Mouse (Mus musculus) ES-E14 (cell line): ENCODE measurements at regions not wholly inside any gene's neighbourhood (a gene's known extent, or its start where the extent isn't known, plus 50 kb on each side); places are given as distances from the start of the nearest gene placed in this dataset.

Source experiments
- DNase-seq: peaks from one replicate; pipeline ENCODE4 v3.0.0-alpha.2; 2013; ENCODE audit warnings: low read depth, low spot score
- H3K27ac ChIP-seq: 2 replicates; pipeline ENCODE4 v1.5.1; 2012; ENCODE audit warnings: low read depth, mild to moderate bottlenecking, low read length, moderate library complexity, mixed read lengths; ENCODE audit not compliant: poor library complexity, insufficient read depth, severe bottlenecking
- H3K36me3 ChIP-seq: 2 replicates; pipeline ENCODE4 v1.6.1; 2012; ENCODE audit warnings: mild to moderate bottlenecking, low read length, moderate library complexity, mixed read lengths; ENCODE audit not compliant: control insufficient read depth, poor library complexity, insufficient read depth, severe bottlenecking
- H3K4me1 ChIP-seq, 2 experiments: fragments of 150-350 bp in 1 of 2; sonication (generic) in 1 of 2; 2 replicates each; pipeline ENCODE4 v1.6.1; 2012; ENCODE audit warnings: low read length in 2 of 2, mild to moderate bottlenecking in 1 of 2, mixed read lengths in 1 of 2; ENCODE audit not compliant: control insufficient read depth in 2 of 2, insufficient read depth in 2 of 2, poor library complexity in 1 of 2
- H3K4me3 ChIP-seq, 2 experiments: fragments of 150-350 bp in 1 of 2; sonication (generic) in 1 of 2; 2 replicates each; pipeline ENCODE4 v1.5.1; 2012; ENCODE audit warnings: low read length in 2 of 2, low read depth in 1 of 2, mild to moderate bottlenecking in 1 of 2, mixed read lengths in 1 of 2; ENCODE audit not compliant: insufficient read depth in 1 of 2, poor library complexity in 1 of 2, severe bottlenecking in 1 of 2
- H3K9ac ChIP-seq: 2 replicates; pipeline ENCODE4 v1.6.1; 2012; ENCODE audit warnings: low read depth, mild to moderate bottlenecking, low read length, mixed read lengths; ENCODE audit not compliant: poor library complexity, insufficient read depth, severe bottlenecking
- H3K9me3 ChIP-seq: fragments of 150-350 bp; sonication (generic); 2 replicates; pipeline ENCODE4 v1.6.1; 2012; ENCODE audit warnings: low read depth, mild to moderate bottlenecking, low read length; ENCODE audit not compliant: control insufficient read depth, insufficient read depth
- CHD2 ChIP-seq: IDR thresholded peaks from 2 replicates; pipeline ENCODE4 v1.6.1; 2014; ENCODE audit warnings: mild to moderate bottlenecking, low read depth, low read length, inconsistent platforms
- HCFC1 ChIP-seq: IDR thresholded peaks from 2 replicates; pipeline ENCODE4 v1.6.1; 2012; ENCODE audit warnings: low read length, inconsistent platforms, borderline replicate concordance; ENCODE audit not compliant: insufficient read depth
- MAFK ChIP-seq: IDR thresholded peaks from 2 replicates; pipeline ENCODE4 v1.6.1; 2014; ENCODE audit warnings: mild to moderate bottlenecking, low read depth, low read length, inconsistent platforms; ENCODE audit not compliant: insufficient read depth
- ZC3H11A ChIP-seq: IDR thresholded peaks from 2 replicates; pipeline ENCODE4 v1.6.1; 2012; ENCODE audit warnings: low read depth, mild to moderate bottlenecking, inconsistent platforms, low read length, borderline replicate concordance
- ZNF384 ChIP-seq: IDR thresholded peaks from 2 replicates; pipeline ENCODE4 v1.6.1; 2012; ENCODE audit warnings: low read depth, low read length, inconsistent platforms
- in situ Hi-C, 2 experiments: fragments of 600-800 bp; cut with MboI; formaldehyde crosslinking; loops; one replicate each; pipeline ENCODE4 v1.15.1; 2025; ENCODE audit warnings: low sequenced_read_pairs in 2 of 2, inconsistent platforms in 1 of 2; ENCODE audit not compliant: unreplicated experiment in 2 of 2

- DNase-seq: no peak
- Histone ChIP-seq H3K36me3 (no peaks in the 10 kb centered on the region), H3K4me3 (no peak overlapping the region), H3K9me3 (no peaks in the 10 kb centered on the region), H3K27ac (no peak overlapping the region), H3K4me1 (no peaks in the 10 kb centered on the region), H3K9ac (no peak overlapping the region)
- in situ Hi-C loops: no loop called here
- TF ChIP-seq ZNF384 (no peak), ZC3H11A (no peak)
Measured at GRCm38 (mm10) chr5:132760396-132760795, 217.3 kb upstream of the Auts2 start.

GRCm38 (mm10) chr5:132759751-132760150, 216.6 kb upstream of the Auts2 start:
- no peak overlapping the region for H3K27ac ChIP-seq
- H3K9me3 ChIP-seq: no peaks in the 10 kb centered on the region
- H3K36me3 ChIP-seq: no peaks in the 10 kb centered on the region
- TF ChIP-seq HCFC1: no peak
- TF ChIP-seq MAFK: no peak
- TF ChIP-seq CHD2: no peak
- TF ChIP-seq ZNF384: no peak
- no peak for TF ChIP-seq ZC3H11A
- no peak for DNase-seq
- no peaks in the 10 kb centered on the region for H3K4me1 ChIP-seq
- H3K9ac ChIP-seq: no peak overlapping the region
- in situ Hi-C loops: no loop called here
- no peak overlapping the region for H3K4me3 ChIP-seq

DNA sequence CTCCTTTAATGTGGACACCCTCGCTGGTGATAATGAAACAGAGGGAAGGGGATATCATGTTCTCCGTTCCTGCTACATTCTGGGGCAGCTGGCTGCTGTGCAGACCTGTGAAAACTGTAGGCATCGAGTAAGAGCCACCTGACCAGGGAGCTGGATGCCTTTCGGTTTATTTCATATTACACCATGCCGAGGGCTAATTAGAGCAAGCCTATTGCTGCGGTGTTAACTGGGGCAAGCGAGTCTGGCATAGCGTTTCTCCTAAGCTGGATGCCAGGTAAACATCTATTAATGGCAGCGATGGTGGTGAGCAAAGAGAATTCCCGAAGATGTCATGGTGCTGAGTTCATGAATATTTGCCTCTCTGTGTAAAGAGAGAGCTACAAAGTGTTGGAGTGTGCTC, 215.8 kb upstream of the Auts2 start:
- Histone ChIP-seq H3K27ac (no peak overlapping the region), H3K9ac (no peak overlapping the region), H3K9me3 (no peaks in the 10 kb centered on the region), H3K36me3 (no peaks in the 10 kb centered on the region), H3K4me1 (no peaks in the 10 kb centered on the region), H3K4me3 (no peak overlapping the region)
- no peak for DNase-seq
- in situ Hi-C loops: no loop called here
- no peak for TF ChIP-seq ZC3H11A

GRCm38 (mm10) chr5:132737966-132738365, 194.8 kb upstream of the Auts2 start:
- Histone ChIP-seq H3K9ac (no peak overlapping the region), H3K27ac (no peak overlapping the region), H3K36me3 (no peaks in the 10 kb centered on the region), H3K9me3 (no peaks in the 10 kb centered on the region), H3K4me1 (no peaks in the 10 kb centered on the region), H3K4me3 (no peak overlapping the region)
- in situ Hi-C loops: no loop called here
- DNase-seq: no peak
- TF ChIP-seq CHD2: no peak
- no peak for TF ChIP-seq MAFK
- no peak for TF ChIP-seq ZNF384
- TF ChIP-seq HCFC1: no peak
- no peak for TF ChIP-seq ZC3H11A

DNA sequence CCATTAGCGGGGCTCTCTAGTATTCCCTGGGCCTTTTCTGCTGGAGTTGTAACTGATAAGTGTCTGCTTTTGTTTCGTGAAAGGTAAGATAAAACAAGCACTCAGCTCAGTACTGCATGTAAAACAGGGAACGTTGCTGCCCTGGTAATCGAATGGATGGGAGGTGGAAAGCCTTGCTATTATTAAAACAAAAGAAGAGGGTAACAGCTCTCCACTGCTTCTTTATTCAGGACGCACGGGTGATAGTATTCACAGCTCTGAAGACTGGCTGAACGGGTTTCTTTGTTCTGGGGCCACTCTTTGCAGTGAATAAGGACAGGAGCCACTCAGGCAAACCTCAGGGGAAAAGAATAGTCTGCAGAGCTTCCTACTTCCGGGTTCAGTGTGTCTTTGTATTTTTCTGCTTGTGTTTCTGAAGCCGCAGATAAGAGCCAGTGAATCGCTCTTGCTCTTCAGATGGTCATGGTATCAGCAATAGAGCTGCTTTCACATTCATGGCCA, 185.6 kb upstream of the Auts2 start:
- DNase-seq: peak; percentile 35
- Histone ChIP-seq H3K36me3 (no peaks in the 10 kb centered on the region), H3K4me1 (no peaks in the 10 kb centered on the region; a peak in 1 of 4 replicates), H3K27ac (no peak overlapping the region), H3K9ac (no peak overlapping the region), H3K4me3 (no peak overlapping the region), H3K9me3 (no peaks in the 10 kb centered on the region)
- in situ Hi-C loops: no loop called here
- TF ChIP-seq HCFC1 (no peak), ZNF384 (no peak), MAFK (no peak), ZC3H11A (no peak), CHD2 (no peak)
